Mouse (Mus musculus) frontal cortex, postnatal 10 days (tissue): ENCODE data around the gene Bpifb4.

Experiments
- DNase-seq, 2 experiments: peaks; one replicate each; pipeline ENCODE4 v3.0.0; 2022; ENCODE audit warnings: low spot score in 2 of 2, mixed read lengths in 1 of 2

Bpifb4 gene

GRCm38 (mm10) chr2:153937843-153938242, at the start of gene Bpifb4:
Bpifb4 (plus strand) TSS chr2:153938212.
- no peak for DNase-seq

- DNase-seq = no peak
Observed at GRCm38 (mm10) chr2:153899111-153899510, 38.9 kb upstream of the Bpifb4 start.

- DNase-seq = no peak
Observed at GRCm38 (mm10) chr2:153900088-153900487, 37.9 kb upstream of the Bpifb4 start, which contains the start of gene Bpifb6. Bpifb6 (plus strand) TSS chr2:153900388.

GRCm38 (mm10) chr2:153902726-153903125, 35.3 kb upstream of the Bpifb4 start:
- no peak for DNase-seq

GRCm38 (mm10) chr2:153906626-153907025, 31.4 kb upstream of the Bpifb4 start:
- no peak for DNase-seq

- DNase-seq = peak in 1 of 2 experiments; percentile 23
Observed at GRCm38 (mm10) chr2:153914151-153914550, 23.9 kb upstream of the Bpifb4 start.

- DNase-seq = no peak
Observed at GRCm38 (mm10) chr2:153917930-153918329, 20.1 kb upstream of the Bpifb4 start, which contains the start of gene Bpifb3. Bpifb3 (plus strand) TSS chr2:153918230.

GRCm38 (mm10) chr2:153921246-153921645, 16.8 kb upstream of the Bpifb4 start:
- no peak for DNase-seq

GRCm38 (mm10) chr2:153929871-153930413, 8.1 kb upstream of the Bpifb4 start:
- DNase-seq = peak in 1 of 2 experiments; percentile 38

GRCm38 (mm10) chr2:153931125-153931524, 6.9 kb upstream of the Bpifb4 start:
- no peak for DNase-seq

GRCm38 (mm10) chr2:153933311-153933710, 4.7 kb upstream of the Bpifb4 start:
- no peak for DNase-seq

GRCm38 (mm10) chr2:153935348-153935747, 2.7 kb upstream of the Bpifb4 start:
- no peak for DNase-seq

GRCm38 (mm10) chr2:153943537-153943936, 5.5 kb downstream of the Bpifb4 start:
- peak in 1 of 2 experiments; percentile 35 for DNase-seq

GRCm38 (mm10) chr2:153944567-153944966, 6.6 kb downstream of the Bpifb4 start:
- no peak for DNase-seq

GRCm38 (mm10) chr2:153952897-153953296, 14.9 kb downstream of the Bpifb4 start:
- DNase-seq = peak in 1 of 2 experiments; percentile 47

GRCm38 (mm10) chr2:153953836-153954235, 15.8 kb downstream of the Bpifb4 start:
- no peak for DNase-seq

GRCm38 (mm10) chr2:153962821-153963331, 24.9 kb downstream of the Bpifb4 start:
- no peak for DNase-seq

- no peak for DNase-seq
Observed at GRCm38 (mm10) chr2:153963334-153963733, 25.3 kb downstream of the Bpifb4 start.

- no peak for DNase-seq
Observed at GRCm38 (mm10) chr2:153970221-153970620, 32.2 kb downstream of the Bpifb4 start.

- DNase-seq = no peak
Observed at GRCm38 (mm10) chr2:153974582-153974981, 36.6 kb downstream of the Bpifb4 start, which contains the start of gene Bpifa6. Bpifa6 (plus strand) TSS chr2:153974945.

GRCm38 (mm10) chr2:153995770-153996169, 57.8 kb downstream of the Bpifb4 start:
- peak; percentile 11 to 45 for DNase-seq

- DNase-seq = no peak
Observed at GRCm38 (mm10) chr2:154000501-154000900, 62.5 kb downstream of the Bpifb4 start.

- no peak for DNase-seq
Observed at GRCm38 (mm10) chr2:154001056-154001455, 63.0 kb downstream of the Bpifb4 start.

GRCm38 (mm10) chr2:154004456-154004855, 66.4 kb downstream of the Bpifb4 start:
- no peak for DNase-seq
